Mouse (Mus musculus) splenic B cell, adult 2 months (primary cell): ENCODE results near the gene Gm11992.

Source experiments
- DNase-seq: peaks from one replicate; pipeline ENCODE4 v3.0.0-alpha.2; 2011; ENCODE audit warnings: low read depth, low spot score
- H3K27me3 ChIP-seq: 2 replicates; pipeline ENCODE4 v1.6.1; 2012; ENCODE audit warnings: mild to moderate bottlenecking, low read length, moderate library complexity, mixed read lengths; ENCODE audit not compliant: control insufficient read depth, poor library complexity, insufficient read depth, severe bottlenecking
- H3K36me3 ChIP-seq: 2 replicates; pipeline ENCODE4 v1.6.1; 2012; ENCODE audit warnings: mild to moderate bottlenecking, low read length, moderate library complexity, mixed read lengths; ENCODE audit not compliant: control insufficient read depth, poor library complexity, insufficient read depth, severe bottlenecking

Gm11992 gene

GRCm38 (mm10) chr11:9048011-9048702, at the start of gene Gm11992:
Gene Gm11992, plus strand, starts transcription at chr11:9048594.
- Histone ChIP-seq H3K27me3 (no peaks in the 10 kb centered on the region), H3K36me3 (no peaks in the 10 kb centered on the region)
- peak; percentile 6 for DNase-seq

GRCm38 (mm10) chr11:9008761-9009160, 39.6 kb upstream of the Gm11992 start:
- DNase-seq: no peak
- H3K27me3 ChIP-seq: no peaks in the 10 kb centered on the region

GRCm38 (mm10) chr11:9010416-9010815, 38.0 kb upstream of the Gm11992 start:
- no peaks in the 10 kb centered on the region for H3K27me3 ChIP-seq
- H3K36me3 ChIP-seq: peaks cover 4% of the 10 kb centered on the region
- DNase-seq: no peak

More at GRCm38 (mm10) chr11:9008761-9009160, 39.6 kb upstream of the Gm11992 start:
- peaks cover 10% of the 10 kb centered on the region for H3K36me3 ChIP-seq

GRCm38 (mm10) chr11:9010853-9011339, 37.5 kb upstream of the Gm11992 start, which contains the start of gene Hus1:
Gene Hus1, minus strand, starts transcription at chr11:9011191.
- 0 out of 2 replicates have a peak, but pooled peaks cover 2% of the 10 kb centered on the region for H3K36me3 ChIP-seq
- H3K27me3 ChIP-seq: no peaks in the 10 kb centered on the region
- peak; percentile 73 for DNase-seq

GRCm38 (mm10) chr11:9011348-9011747, 37.0 kb upstream of the Gm11992 start:
- H3K36me3 ChIP-seq: 0 out of 2 replicates have a peak, but pooled peaks cover 2% of the 10 kb centered on the region
- no peak for DNase-seq
- no peaks in the 10 kb centered on the region for H3K27me3 ChIP-seq

- DNase-seq: no peak
- no peaks in the 10 kb centered on the region for H3K27me3 ChIP-seq
- no peaks in the 10 kb centered on the region for H3K36me3 ChIP-seq
Observed at GRCm38 (mm10) chr11:9014740-9015139, 33.7 kb upstream of the Gm11992 start.

GRCm38 (mm10) chr11:9018491-9019267, 29.7 kb upstream of the Gm11992 start:
- no peaks in the 10 kb centered on the region for H3K27me3 ChIP-seq
- no peaks in the 10 kb centered on the region for H3K36me3 ChIP-seq
- no peak for DNase-seq

GRCm38 (mm10) chr11:9020207-9020606, 28.2 kb upstream of the Gm11992 start:
- no peak for DNase-seq
- Histone ChIP-seq H3K36me3 (no peaks in the 10 kb centered on the region), H3K27me3 (no peaks in the 10 kb centered on the region)

GRCm38 (mm10) chr11:9024782-9025181, 23.6 kb upstream of the Gm11992 start:
- no peaks in the 10 kb centered on the region for H3K36me3 ChIP-seq
- no peak for DNase-seq
- no peaks in the 10 kb centered on the region for H3K27me3 ChIP-seq

GRCm38 (mm10) chr11:9025211-9025610, 23.2 kb upstream of the Gm11992 start:
- Histone ChIP-seq H3K27me3 (no peaks in the 10 kb centered on the region), H3K36me3 (no peaks in the 10 kb centered on the region)
- DNase-seq: no peak

- Histone ChIP-seq H3K27me3 (no peaks in the 10 kb centered on the region), H3K36me3 (no peaks in the 10 kb centered on the region)
- DNase-seq: no peak
Observed at GRCm38 (mm10) chr11:9031530-9031929, 16.9 kb upstream of the Gm11992 start.

GRCm38 (mm10) chr11:9046546-9046945, 1.8 kb upstream of the Gm11992 start:
- Histone ChIP-seq H3K27me3 (no peaks in the 10 kb centered on the region), H3K36me3 (no peaks in the 10 kb centered on the region)
- DNase-seq: no peak

- DNase-seq: no peak
- Histone ChIP-seq H3K36me3 (no peaks in the 10 kb centered on the region), H3K27me3 (no peaks in the 10 kb centered on the region)
Observed at GRCm38 (mm10) chr11:9047044-9047443, 1.4 kb upstream of the Gm11992 start.

GRCm38 (mm10) chr11:9048703-9049060, 288 bp downstream of the Gm11992 start, which contains the start of gene Sun3:
Gene Sun3, minus strand, starts transcription at chr11:9048991.
- Histone ChIP-seq H3K27me3 (no peaks in the 10 kb centered on the region), H3K36me3 (no peaks in the 10 kb centered on the region)
- DNase-seq: no peak

- DNase-seq: no peak
Observed at GRCm38 (mm10) chr11:9050241-9050640, 1.8 kb downstream of the Gm11992 start.

More at GRCm38 (mm10) chr11:9050241-9050640, 1.8 kb downstream of the Gm11992 start:
- Histone ChIP-seq H3K27me3 (no peaks in the 10 kb centered on the region), H3K36me3 (no peaks in the 10 kb centered on the region)
